Mouse (Mus musculus): ENCODE results near the gene Csrp1.

The Csrp1 gene

GRCm38 (mm10) chr1:135800192-135800950 lies 80.5 kb downstream of the Csrp1 start:
- CTCF ChIA-PET: interaction anchor here (0.6 kb wide), 2 partner anchors 233 to 736 kb away, joined by 3 to 4 read pairs; no protein-coding TSS in a partner anchor

All from spleen, embryonic (tissue).